In the genomic region with DNA sequence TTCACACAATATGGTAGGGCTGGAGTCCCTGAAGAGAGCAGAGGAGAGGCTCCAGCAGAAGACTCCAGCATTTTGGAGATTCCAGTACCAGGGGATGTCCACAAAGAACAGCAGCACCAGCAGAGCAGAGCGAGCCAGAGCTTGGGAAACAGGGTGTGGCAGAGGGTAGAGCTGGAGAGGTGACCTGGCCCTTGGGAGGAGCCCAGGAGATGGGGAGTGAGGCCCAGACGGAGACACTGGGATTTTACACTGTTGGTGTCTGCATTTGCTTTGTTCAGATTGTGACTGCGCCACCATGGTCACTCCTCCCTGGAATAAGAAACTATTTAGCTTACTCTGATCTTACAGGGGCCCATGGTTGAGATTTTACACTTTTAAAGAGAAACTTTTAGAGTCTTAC, we compare ENCODE assay signal across 26 mouse cellular contexts. TPM values are rescaled to one million over a fixed set of nuclear protein-coding genes. Genes with fewer than 3 reads are reported as not detected.
"Had no signal": no experiment of that assay in that cellular context is flagged by ENCODE, and none has a peak within 500 bp of the region (broad histone marks: within the 10 kb centered on the region; RNA-seq: fewer than 3 reads in every experiment).

No protein-coding gene starts in this region.

- H3K4me2 ChIP-seq: lung, embryonic 14.5 days; midbrain, embryonic 12.5 days; neural tube, embryonic 13.5 days; neural tube, embryonic 15.5 days had no signal

- H3K4me3 ChIP-seq: midbrain, embryonic 10.5 days; midbrain, embryonic 12.5 days; myocyte; neural tube, embryonic 13.5 days; neural tube, embryonic 15.5 days had no signal

- H3K9me3 ChIP-seq: midbrain, embryonic 10.5 days; midbrain, embryonic 12.5 days; neural tube, embryonic 13.5 days; neural tube, embryonic 15.5 days had no signal

- ATAC-seq: midbrain, embryonic 16.5 days had no signal

- DNase-seq: lung, adult 18-20 months; lung, embryonic 14.5 days; lung, postnatal 10 days; lung, postnatal 4 days; midbrain, embryonic 14.5 days; retina, postnatal 1 day; right cerebral cortex, adult 18-20 months; right cerebral cortex, postnatal 25 days; spleen, adult 18-20 months; thymus, adult 2 months; thymus, postnatal 25 days; thymus, postnatal 4 days had no signal

- H3K27me3 ChIP-seq: midbrain, embryonic 12.5 days; neural tube, embryonic 13.5 days; neural tube, embryonic 15.5 days had no signal

- H3K9ac ChIP-seq: lung, embryonic 14.5 days; midbrain, embryonic 12.5 days; neural tube, embryonic 13.5 days; neural tube, embryonic 15.5 days had no signal

- H3K27ac ChIP-seq: midbrain, embryonic 10.5 days; midbrain, embryonic 12.5 days; neural tube, embryonic 13.5 days; neural tube, embryonic 15.5 days had no signal

RNA-seq across cellular contexts. Expression of gene Stoml3, which starts 41.7 kb away (rescaled TPM):
- total RNA-seq: megakaryocyte, adult 5-6 weeks; megakaryocyte-erythroid progenitor cell, adult 5-6 weeks had no signal
- polyA plus RNA-seq: liver, embryonic 16.5 days; lung, embryonic 16.5 days; midbrain, embryonic 10.5 days; midbrain, embryonic 12.5 days; midbrain, embryonic 14.5 days; midbrain, embryonic 16.5 days; myocyte; neural tube, embryonic 11.5 days; neural tube, embryonic 13.5 days; small intestine, adult 2 months; stomach, embryonic 14.5 days; testis, adult 2 months had no signal
